Mouse (Mus musculus) testis, adult 2 months (tissue): ENCODE data around the gene Zfp985.
"Not testable (repeated sequence)": the region's sequence is repeated elsewhere in the genome, so short reads cannot be mapped to it uniquely, and the experiment has no call there.

Experiments used
- CTCF ChIP-seq: fragments of 200-500 bp; IDR thresholded peaks from 2 replicates; pipeline ENCODE4 v1.5.1; 2012; ENCODE audit warnings: low read depth, mild to moderate bottlenecking, inconsistent platforms, low read length, moderate library complexity; ENCODE audit not compliant: control insufficient read depth, insufficient read depth, insufficient replicate concordance
- POLR2A ChIP-seq: fragments of 200-500 bp; IDR thresholded peaks from 2 replicates; pipeline ENCODE4 v1.6.1; 2012; ENCODE audit warnings: low read depth, mild to moderate bottlenecking, inconsistent platforms, low read length, moderate library complexity; ENCODE audit not compliant: control insufficient read depth

- TF ChIP-seq POLR2A, CTCF: not testable (repeated sequence)
Measured at GRCm38 (mm10) chr4:147539918-147540317, 13.2 kb upstream of the Zfp985 start, which contains the start of gene Gm16503.
